Mouse (Mus musculus) spleen, adult 10 weeks (tissue): ENCODE data around the gene Mettl8. TPM values are rescaled to one million over a fixed set of nuclear protein-coding genes. Genes with fewer than 3 reads are reported as not detected.

Experiments used
- polyA plus RNA-seq: library from polyadenylated mRNA; stranded (reverse); fragments of 350-450 nt; fragmentation: Illumina TruSeq; extraction: RNeasy Lipid Tissue Mini Kit (QIAGEN cat#74804); gene quantifications from one replicate; pipeline ENCODE4 v1.2.3, GENCODE M21; 2015; ENCODE audit warnings: low replicate concordance; ENCODE audit not compliant: insufficient read depth

Gene Mettl8
- polyA plus RNA-seq: 20.1 TPM

GRCm38 (mm10) chr2:71055300-71056114 lies at the start of gene Mettl8, which contains the start of gene Dcaf17:
Gene Mettl8, minus strand, starts transcription at chr2:71055583.
Gene Dcaf17, plus strand, starts transcription at chr2:71055328.

Other genes with a start within 250 kb of the Mettl8 start
- 99.5 TPM for gene Tlk1, start 229.9 kb downstream of the Mettl8 start, polyA plus RNA-seq
- 25.1 TPM for gene Dcaf17, start 255 bp downstream of the Mettl8 start, polyA plus RNA-seq
- 4.3 TPM for gene Cybrd1, start 62.3 kb upstream of the Mettl8 start, polyA plus RNA-seq
- gene Dync1i2, start 156.1 kb upstream of the Mettl8 start, polyA plus RNA-seq: 100 TPM